Mouse (Mus musculus): ENCODE results near the gene Dennd4a. TPM values are rescaled to one million over a fixed set of nuclear protein-coding genes. Genes with fewer than 3 reads are reported as not detected.
"Not testable (repeated sequence)": the region's sequence is repeated elsewhere in the genome, so short reads cannot be mapped to it uniquely, and the experiment has no call there.

The Dennd4a gene
- total RNA-seq, 2 experiments from 2014 or later: 5.7 to 7.9 TPM

DNA sequence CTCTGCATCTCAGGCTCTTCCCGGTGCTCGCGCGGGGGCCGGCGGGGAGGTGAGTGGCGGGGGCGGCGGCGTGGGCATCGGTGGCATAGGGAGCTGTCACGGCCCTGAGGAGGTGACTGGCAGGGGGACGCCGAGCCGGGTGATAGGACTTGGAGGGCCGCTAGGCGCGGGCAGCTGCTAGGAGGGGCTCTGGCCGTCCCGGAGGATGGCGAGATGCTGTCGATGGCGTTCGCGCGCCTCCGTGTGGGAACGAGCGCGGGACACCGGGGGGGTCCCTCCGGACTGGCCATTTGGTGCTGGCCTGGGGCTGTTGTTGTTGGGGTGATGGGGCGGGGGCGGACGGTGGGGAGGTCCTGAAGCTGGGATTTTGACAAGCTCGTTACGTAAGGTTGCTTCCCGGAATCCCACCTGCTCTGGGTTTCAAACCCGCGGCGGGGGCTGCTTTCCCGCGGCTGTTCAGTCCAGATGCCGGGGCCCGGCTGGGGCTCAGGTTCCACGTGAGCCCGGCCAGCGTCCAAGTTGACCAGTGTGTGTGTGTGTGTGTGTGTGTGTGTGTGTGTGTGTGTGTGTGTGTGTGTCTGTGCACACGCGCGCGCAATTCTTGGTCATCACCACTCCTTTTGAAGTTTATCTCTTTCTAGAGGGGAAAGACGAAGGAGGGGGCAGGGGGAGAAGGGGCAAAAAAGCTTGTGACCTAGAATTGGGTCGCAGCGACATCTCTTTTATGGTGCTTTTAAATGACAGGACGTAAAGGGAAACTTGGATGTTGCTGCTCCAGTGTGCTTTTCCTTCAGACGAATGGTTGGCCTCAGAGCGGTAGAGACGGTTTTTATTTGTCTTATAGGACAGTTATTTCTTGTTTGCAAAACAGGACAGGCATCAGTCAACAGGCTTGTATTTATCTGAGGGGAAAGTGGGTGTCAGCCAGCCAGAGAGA lies 666 bp downstream of the Dennd4a start:
- DNase-seq: peak; percentile 59 to 76

DNA sequence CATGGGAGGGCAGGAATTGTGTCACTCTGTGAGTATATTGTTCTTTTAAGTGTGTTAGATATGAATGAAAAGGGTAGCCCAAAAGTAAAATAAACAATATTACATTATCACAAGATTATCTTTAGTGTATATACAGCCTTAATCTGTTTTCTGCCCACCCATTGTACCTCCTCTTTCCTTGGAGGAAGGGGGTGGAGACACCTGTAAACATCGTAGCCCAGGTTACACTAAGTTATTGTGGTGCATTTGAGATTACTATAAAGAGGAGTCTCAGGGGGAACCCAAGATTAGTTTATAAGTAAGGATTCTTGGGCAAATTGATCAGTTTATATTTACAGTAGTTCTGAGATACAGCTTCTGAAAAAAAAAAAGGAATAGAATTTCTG lies 1.3 kb downstream of the Dennd4a start:
- no peak for DNase-seq

- DNase-seq: no peak
These were observed 3.1 kb downstream of the Dennd4a start for GRCm38 (mm10) chr9:64814273-64814672.

- DNase-seq: not testable (repeated sequence)
These were observed 8.5 kb downstream of the Dennd4a start for GRCm38 (mm10) chr9:64819686-64820085.

DNA sequence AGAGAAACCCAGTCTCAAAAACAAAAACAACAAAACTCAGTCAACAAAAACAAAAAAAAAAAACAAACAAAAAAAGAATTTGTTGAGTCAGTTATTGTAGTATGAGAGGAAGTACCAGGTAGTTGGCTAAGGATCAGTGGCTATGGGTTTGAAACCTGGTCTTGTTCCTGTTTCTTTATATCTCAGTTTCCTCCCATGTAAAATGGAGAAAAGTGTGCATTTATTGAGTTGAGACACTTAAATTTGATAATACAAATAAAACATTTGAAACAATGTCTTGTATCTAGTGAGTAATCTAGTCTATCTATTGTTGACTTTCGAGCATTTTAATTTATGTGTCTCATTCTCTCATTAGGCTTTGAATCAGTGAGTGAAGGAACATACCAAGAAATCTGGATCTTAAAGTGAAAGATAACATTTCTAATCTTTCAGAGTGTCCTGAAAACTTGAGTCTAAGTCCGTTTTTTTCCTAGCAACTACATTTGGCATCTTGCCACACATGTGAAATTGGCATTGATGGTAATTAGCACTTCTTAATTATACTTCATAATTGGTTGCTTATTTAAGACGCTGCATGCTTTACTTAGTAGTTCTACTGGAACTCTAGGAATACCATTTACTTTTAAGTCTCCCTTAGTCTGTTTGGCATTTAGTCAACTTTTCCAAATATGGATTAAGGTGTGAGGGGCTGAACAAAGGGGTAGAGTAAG lies 9.1 kb downstream of the Dennd4a start:
- no peak for DNase-seq

GRCm38 (mm10) chr9:64822235-64822634 lies 11.1 kb downstream of the Dennd4a start:
- no peak for DNase-seq

DNA sequence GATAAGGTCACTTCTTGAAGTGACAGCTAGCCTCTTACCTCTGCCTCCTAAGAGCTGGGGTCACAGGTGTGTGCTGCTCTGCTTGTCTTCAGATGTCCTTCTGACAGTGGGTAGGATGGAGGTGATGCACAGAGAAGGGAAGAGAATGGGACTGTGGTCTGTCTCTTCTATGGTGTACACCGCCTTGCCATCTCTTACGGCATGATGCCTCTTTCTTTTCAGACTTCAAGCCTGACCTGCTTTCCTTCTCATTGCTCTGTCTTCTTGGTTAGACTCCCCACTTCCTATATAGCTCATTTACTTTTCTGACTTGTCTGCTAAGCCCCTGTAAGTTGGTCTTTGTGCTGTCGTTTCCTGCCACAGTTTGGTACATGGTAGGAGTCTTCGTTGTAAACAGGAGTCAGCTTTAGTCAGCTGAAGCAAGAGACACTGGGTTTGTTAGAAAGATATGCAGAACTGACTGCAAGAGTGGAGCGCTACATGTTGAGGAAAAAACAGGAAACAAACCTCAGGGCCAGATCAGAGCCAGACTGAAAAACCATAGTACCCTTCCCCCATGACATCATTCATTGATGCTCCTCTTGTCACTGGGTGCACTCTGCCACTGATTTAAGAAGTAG lies 13.4 kb downstream of the Dennd4a start:
- DNase-seq: no peak

DNA sequence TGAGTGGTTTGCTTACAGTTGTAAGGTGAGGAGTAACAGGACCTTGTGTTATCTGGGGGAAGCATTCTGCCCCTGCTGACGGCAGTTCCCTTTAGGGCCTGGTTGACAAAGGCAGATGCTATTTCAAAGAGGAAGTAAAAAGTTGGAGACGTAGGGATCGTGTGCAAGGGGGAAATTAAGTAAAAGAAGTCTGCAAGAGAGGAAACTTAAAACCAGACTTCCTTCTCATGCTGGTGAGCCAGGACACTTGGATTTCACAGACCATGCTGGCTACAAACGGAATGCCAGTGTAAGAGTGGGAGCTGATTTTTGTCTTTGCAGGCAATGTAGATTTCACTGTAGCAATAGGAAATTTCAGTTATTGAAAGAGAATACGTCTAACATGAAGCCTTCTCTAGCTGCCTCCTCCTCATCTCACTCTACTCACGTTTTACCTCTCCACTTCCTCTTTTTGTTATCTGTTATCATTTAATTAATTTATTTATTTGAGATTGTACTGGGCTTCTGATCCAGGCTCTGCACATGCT lies 19.0 kb downstream of the Dennd4a start:
- DNase-seq: peak in 1 of 2 experiments; percentile 36

- no peak for DNase-seq
These were observed 19.5 kb downstream of the Dennd4a start for GRCm38 (mm10) chr9:64830641-64831040.

DNA sequence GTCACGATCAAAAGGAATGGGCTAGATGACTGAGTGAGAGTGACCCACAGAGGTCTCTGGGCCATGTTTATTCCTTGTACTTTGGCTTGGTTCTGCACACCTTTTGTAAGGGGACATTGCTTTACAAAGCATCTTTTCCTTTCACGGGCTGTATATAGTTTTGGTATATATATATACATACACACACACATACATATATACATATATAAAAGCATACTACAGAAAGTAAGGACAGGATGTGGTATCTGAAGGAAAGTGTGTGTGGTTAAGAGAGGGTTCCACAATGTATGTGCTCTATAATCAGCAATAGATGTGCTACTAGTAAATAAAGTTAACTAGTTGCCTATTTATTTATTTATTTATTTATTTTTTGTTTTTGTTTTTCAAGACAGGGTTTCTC lies 20.6 kb downstream of the Dennd4a start:
- no peak for DNase-seq

- no peak for DNase-seq
These were observed 23.3 kb downstream of the Dennd4a start for GRCm38 (mm10) chr9:64834418-64834817.

DNA sequence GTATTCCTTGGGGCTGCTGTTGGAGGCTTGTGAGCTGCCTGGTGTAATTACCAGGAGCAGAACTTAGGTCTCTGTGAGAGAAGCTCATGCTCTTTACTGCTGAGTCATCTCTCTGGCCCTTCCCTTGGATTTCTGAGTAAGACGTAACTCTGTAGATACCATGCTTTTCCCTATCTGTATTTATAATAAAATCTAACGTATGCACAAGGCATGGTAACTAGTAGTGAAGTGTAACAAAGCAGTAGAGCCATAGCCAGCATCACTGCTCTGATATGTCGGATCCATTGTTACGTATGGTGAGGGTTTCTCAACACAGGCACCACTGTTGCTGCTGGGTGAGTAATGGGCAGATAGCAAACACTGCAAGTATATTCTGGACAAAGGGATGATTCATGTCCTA lies 34.2 kb downstream of the Dennd4a start:
- no peak for DNase-seq

- DNase-seq: no peak
These were observed 38.4 kb downstream of the Dennd4a start for GRCm38 (mm10) chr9:64849548-64849947.

GRCm38 (mm10) chr9:64860083-64860482 lies 48.9 kb downstream of the Dennd4a start:
- DNase-seq: no peak

DNA sequence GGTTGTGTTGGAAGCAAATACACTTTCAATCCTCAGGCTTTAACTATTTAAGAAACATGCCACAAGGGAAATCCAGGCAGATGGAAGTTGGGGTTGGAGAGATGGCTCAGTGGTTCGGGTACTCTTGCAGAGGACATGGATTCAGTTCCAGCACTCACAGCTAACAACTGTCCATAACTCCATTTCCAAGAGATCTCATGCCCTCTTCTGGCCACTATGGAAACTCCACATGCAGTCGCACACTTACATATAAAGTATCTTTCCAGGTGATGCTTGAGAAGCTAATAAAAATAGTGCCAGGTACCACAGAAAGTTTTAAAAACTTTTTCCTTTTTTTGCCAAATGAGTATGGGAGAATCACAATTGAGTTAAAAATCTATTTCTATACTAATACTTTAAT lies 51.5 kb downstream of the Dennd4a start:
- no peak for DNase-seq

GRCm38 (mm10) chr9:64886008-64886407 lies 74.9 kb downstream of the Dennd4a start:
- DNase-seq: no peak

GRCm38 (mm10) chr9:64896605-64897004 lies 85.5 kb downstream of the Dennd4a start:
- DNase-seq: no peak

DNA sequence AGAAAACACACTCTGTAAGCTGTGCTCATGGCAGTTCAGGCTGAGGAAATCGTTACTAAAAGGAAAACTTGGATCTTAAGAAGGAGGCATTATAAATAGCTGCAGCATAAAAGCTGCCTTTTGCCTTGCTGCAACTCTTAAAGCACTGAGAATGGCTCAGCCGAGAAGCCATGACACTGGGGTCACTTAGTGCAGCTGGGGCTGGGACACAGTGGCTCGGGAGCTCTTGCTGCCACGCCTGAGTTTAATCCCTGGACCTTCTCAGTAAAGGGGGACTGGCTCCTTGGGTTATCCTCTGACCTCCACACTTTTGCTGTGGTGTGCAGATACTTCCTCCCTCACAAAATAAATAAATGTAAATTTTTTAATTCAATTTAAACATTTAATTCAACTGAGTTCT lies 91.7 kb downstream of the Dennd4a start:
- DNase-seq: no peak

- peak; percentile 68 to 87 for DNase-seq
These were observed 92.2 kb downstream of the Dennd4a start for GRCm38 (mm10) chr9:64903386-64903785.

- DNase-seq: no peak
These were observed 93.9 kb downstream of the Dennd4a start for GRCm38 (mm10) chr9:64904917-64905640.

- no peak for DNase-seq
These were observed 96.3 kb downstream of the Dennd4a start for GRCm38 (mm10) chr9:64907441-64907840.

DNA sequence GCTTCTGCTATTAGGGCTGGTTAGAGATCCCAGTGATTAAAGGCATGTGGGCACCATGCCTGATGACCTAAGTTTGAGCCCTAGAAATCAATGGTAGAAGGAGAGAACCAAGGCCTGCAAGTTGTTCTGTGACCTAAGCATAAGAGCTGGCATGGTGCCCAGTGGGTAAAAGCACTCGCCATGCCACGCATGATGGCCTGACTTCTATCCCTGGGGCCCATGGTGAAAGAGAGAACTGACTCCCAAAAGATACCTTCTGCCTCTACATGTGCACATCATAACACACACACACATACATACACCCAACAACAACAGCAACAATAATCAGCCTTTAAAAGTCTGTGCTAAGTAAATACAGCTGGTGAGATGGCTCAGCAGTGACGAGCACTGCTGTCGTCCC lies 102.3 kb downstream of the Dennd4a start:
- no peak for DNase-seq
